In the genomic region with DNA sequence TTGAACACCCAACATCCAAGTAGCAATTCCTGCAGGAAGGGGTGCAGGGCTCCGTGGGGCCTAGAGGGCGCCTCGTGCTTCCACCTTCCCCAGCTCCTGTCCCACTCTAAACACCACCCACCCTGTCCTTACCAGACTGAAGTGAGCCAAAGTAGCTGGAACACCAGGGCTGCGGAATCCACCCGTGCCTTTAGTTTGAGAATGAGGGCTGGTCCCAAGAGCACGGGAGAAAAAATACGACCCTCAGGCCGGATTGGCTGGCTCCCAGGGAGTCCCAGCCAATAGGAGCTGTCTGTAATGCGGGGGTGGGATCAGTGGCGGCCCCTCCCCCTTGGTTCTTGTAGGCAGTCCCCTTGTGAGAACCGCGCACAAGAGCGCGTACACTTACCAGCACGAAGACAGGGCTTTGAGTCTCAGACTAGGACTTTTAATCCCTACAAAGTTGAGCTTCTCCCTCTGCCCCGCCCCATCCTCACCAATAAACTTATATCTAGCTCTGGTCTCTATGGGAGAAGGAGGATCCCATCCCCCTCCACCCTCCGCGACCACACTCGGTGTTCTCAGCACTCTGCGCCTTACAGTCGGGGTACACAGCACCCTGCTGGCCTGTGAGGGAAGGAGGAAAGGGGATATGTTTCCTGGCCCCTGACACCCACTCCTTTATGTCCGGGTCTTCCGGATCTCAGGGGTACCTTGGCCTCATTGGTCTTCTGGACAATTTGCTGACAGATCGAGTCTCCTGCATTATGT, we compare ENCODE assay signal across 8 mouse cellular contexts. TPM values are rescaled to one million over a fixed set of nuclear protein-coding genes. Genes with fewer than 3 reads are reported as not detected.
DNase-seq lines count a peak whose midpoint lies in the region; ATAC-seq and TF ChIP-seq lines count a peak whose summit lies in the region.

Gene Cox6b2, minus strand, starts transcription at position 274 of the 750 bp plus-strand sequence.

- peaks cover 12% of the 10 kb centered on the region for H3K36me3 ChIP-seq in ES-E14 (ENCODE audit: control insufficient read depth, insufficient read depth, low read length, poor library complexity, severe bottlenecking)
- no peaks in the 10 kb centered on the region for H3K36me3 ChIP-seq in forebrain, postnatal 0 days (ENCODE audit: insufficient read depth)
- H3K36me3 ChIP-seq in hindbrain, embryonic 10.5 days, result no peaks in the 10 kb centered on the region

- peak; percentile 94 for ATAC-seq in forebrain, postnatal 0 days

- peak within 1 kb of the TSS; percentile 92 to 95 for H3K4me3 ChIP-seq in ES-E14 (ENCODE audit: insufficient read depth in 1 of 2, low read depth in 1 of 2, low read length in 2 of 2, poor library complexity in 1 of 2, severe bottlenecking in 1 of 2)
- H3K4me3 ChIP-seq in forebrain, postnatal 0 days (ENCODE audit: low read depth, low read length), result peak within 1 kb of the TSS; percentile 20
- H3K4me3 ChIP-seq in hindbrain, embryonic 10.5 days, result peak within 1 kb of the TSS; percentile 47

- WGBS in forebrain, postnatal 0 days, result 4% methylated on average over 24 of the region's 24 CpGs
- WGBS in hindbrain, embryonic 10.5 days, result 5% methylated on average over 24 of the region's 24 CpGs

- H3K27ac ChIP-seq in ES-E14 (ENCODE audit: insufficient read depth, low read depth, low read length, poor library complexity, severe bottlenecking), result peak within 1 kb of the TSS; percentile 89
- H3K27ac ChIP-seq in forebrain, postnatal 0 days (ENCODE audit: low read depth, low read length), result no peak within 1 kb of the TSS
- H3K27ac ChIP-seq in hindbrain, embryonic 10.5 days, result peak within 1 kb of the TSS; percentile 76

- H3K9ac ChIP-seq in ES-E14 (ENCODE audit: insufficient read depth, low read depth, low read length, poor library complexity, severe bottlenecking), result peak within 1 kb of the TSS; percentile 92
- H3K9ac ChIP-seq in forebrain, postnatal 0 days, result peak within 1 kb of the TSS; percentile 14

- peak within 1 kb of the TSS; percentile 48 for H3K4me2 ChIP-seq in forebrain, postnatal 0 days (ENCODE audit: low read depth)

- 0 out of 2 replicates have a peak, but pooled peaks have one; percentile 13 for TF ChIP-seq CTCF in forebrain, postnatal 0 days (IDR thresholded peaks at IDR 0.05; ENCODE audit: low read depth)

- peak; percentile 98 for DNase-seq in ES-E14 (ENCODE audit: low read depth, low spot score)
- peak; percentile 71 for DNase-seq in c-Kit-negative CD71-positive TER-119-positive erythroid progenitor cells, embryonic 14.5 days (ENCODE audit: low read depth, low spot score)
- DNase-seq in forebrain, postnatal 0 days, result peak; percentile 84
- peak; percentile 89 for DNase-seq in hindbrain, embryonic 10.5 days (ENCODE audit: low spot score)
- peak; percentile 39 to 54 for DNase-seq in layer of hippocampus, adult 8-10 months (ENCODE audit: low spot score in 2 of 2)
- peak; percentile 94 for DNase-seq in lung, postnatal 10 days
- DNase-seq in ovary, postnatal 14 days (ENCODE audit: low spot score), result peak; percentile 72
- peak; percentile 89 to 91 for DNase-seq in thymus, postnatal 10 days (ENCODE audit: low spot score in 2 of 2)

- H3K9me3 ChIP-seq in ES-E14 (ENCODE audit: control insufficient read depth, insufficient read depth, low read depth, low read length), result no peaks in the 10 kb centered on the region
- H3K9me3 ChIP-seq in forebrain, postnatal 0 days (ENCODE audit: low read length), result no peaks in the 10 kb centered on the region
- H3K9me3 ChIP-seq in hindbrain, embryonic 10.5 days, result peaks cover 2% of the 10 kb centered on the region; the same call in 1 of the 2 replicates

- H3K27me3 ChIP-seq in forebrain, postnatal 0 days (ENCODE audit: insufficient read depth, low read length), result no peaks in the 10 kb centered on the region
- peaks cover 14% of the 10 kb centered on the region for H3K27me3 ChIP-seq in hindbrain, embryonic 10.5 days (ENCODE audit: insufficient read depth, poor library complexity, severe bottlenecking)

- H3K4me1 ChIP-seq in ES-E14 (ENCODE audit: control insufficient read depth in 2 of 2, insufficient read depth in 2 of 2, low read length in 2 of 2, poor library complexity in 1 of 2), result peaks cover 2 to 9% of the 10 kb centered on the region in 2 experiments; a peak in 2 of 4 replicates
- H3K4me1 ChIP-seq in forebrain, postnatal 0 days (ENCODE audit: insufficient read depth), result no peaks in the 10 kb centered on the region
- peaks cover 22% of the 10 kb centered on the region for H3K4me1 ChIP-seq in hindbrain, embryonic 10.5 days (replicated peaks)

- in situ Hi-C loops in ES-E14 (cut with MboI; ENCODE audit: low sequenced_read_pairs in 2 of 2, unreplicated experiment in 2 of 2), result no loop called here

TF ChIP-seq in ES-E14, 5 proteins besides CTCF, POLR2A, EP300 and RAD21:
- TF ChIP-seq CHD2 (IDR thresholded peaks at IDR 0.05; ENCODE audit: low read depth, low read length) (peak; percentile 61; the same call in 1 of the 2 replicates), ZC3H11A (IDR thresholded peaks at IDR 0.05; ENCODE audit: borderline replicate concordance, low read depth, low read length) (no peak)
TF ChIP-seq in ES-E14: peak in this region for 1.

RNA-seq across cellular contexts. Expression of gene Cox6b2, which starts in this region (rescaled TPM):
- total RNA-seq in ES-E14 (2012; rRNA removed), result 46.4 and 130 TPM in 2 replicates
- 3.8 and 4.8 TPM in 2 replicates for total RNA-seq in forebrain, postnatal 0 days (2014; rRNA removed)
- polyA plus RNA-seq in forebrain, postnatal 0 days (2015; fragmentation: Nextera tagmentation; extraction: Ambion mirVana), result 19.8 and 23.3 TPM in 2 replicates
- 40.8 and 46.1 TPM in 2 replicates for polyA plus RNA-seq in hindbrain, embryonic 10.5 days (2016; fragmentation: Nextera tagmentation; extraction: Ambion mirVana)
- 10 to 100 TPM in 1 of 4 experiments, 1 to 10 TPM in 3; 6.0 to 13.0 (median 7.4) TPM for total RNA-seq in layer of hippocampus, adult 8-10 months (2022)

Comparison
In these comparisons a context has a peak if more than half of its experiments do, and no peak if none do; other contexts are left out.
1. DNase-seq: peak in every context shown above with its lines; median percentile 98 in ES-E14; 94 in lung, postnatal 10 days; 90 in thymus, postnatal 10 days; 89 in hindbrain, embryonic 10.5 days; 84 in forebrain, postnatal 0 days; 72 in ovary, postnatal 14 days; 71 in c-Kit-negative CD71-positive TER-119-positive erythroid progenitor cells, embryonic 14.5 days; 46 in layer of hippocampus, adult 8-10 months.
2. H3K4me3 ChIP-seq: peak in every context shown above with its lines; median percentile 94 in ES-E14; 47 in hindbrain, embryonic 10.5 days; 20 in forebrain, postnatal 0 days.